Mouse (Mus musculus) midbrain, embryonic 16.5 days (tissue): ENCODE results near the gene Lgals9. TPM values are rescaled to one million over a fixed set of nuclear protein-coding genes. Genes with fewer than 3 reads are reported as not detected.
A peak's percentile ranks its signal among the peaks of the same experiment; 100 is the strongest.
"Not testable (repeated sequence)": the region's sequence is repeated elsewhere in the genome, so short reads cannot be mapped to it uniquely, and the experiment has no call there.

ENCODE experiments used
- ATAC-seq: fragments of 200-750 bp; cut with Nextera tagmentation; 2 replicates; pipeline ENCODE4 v1.8.0; 2017; ENCODE audit warnings: moderate TSS enrichment
- H3K27ac ChIP-seq: fragments of 300-500 bp; sonication (generic); 2 replicates; pipeline ENCODE4 v1.5.1; 2014; ENCODE audit warnings: mild to moderate bottlenecking, low read length, mixed read lengths
- H3K27me3 ChIP-seq: fragments of 300-500 bp; sonication (generic); 2 replicates; pipeline ENCODE4 v1.6.1; 2014; ENCODE audit warnings: low read depth, low read length, mixed read lengths; ENCODE audit not compliant: control insufficient read depth, insufficient read depth
- H3K36me3 ChIP-seq: fragments of 300-500 bp; sonication (generic); 2 replicates; pipeline ENCODE4 v1.6.1; 2014; ENCODE audit warnings: mild to moderate bottlenecking, low read length, moderate library complexity, mixed read lengths; ENCODE audit not compliant: control insufficient read depth, insufficient read depth
- H3K4me1 ChIP-seq: fragments of 300-500 bp; sonication (generic); 2 replicates; pipeline ENCODE4 v1.6.1; 2014; ENCODE audit warnings: mild to moderate bottlenecking, low read length, mixed read lengths; ENCODE audit not compliant: control insufficient read depth, insufficient read depth
- H3K4me2 ChIP-seq: fragments of 300-500 bp; sonication (generic); 2 replicates; pipeline ENCODE4 v1.6.1; 2014; ENCODE audit warnings: mild to moderate bottlenecking, low read length, mixed read lengths
- H3K4me3 ChIP-seq: fragments of 300-500 bp; sonication (generic); 2 replicates; pipeline ENCODE4 v1.5.1; 2014; ENCODE audit warnings: low read depth, mild to moderate bottlenecking, low read length, moderate library complexity, mixed read lengths
- H3K9ac ChIP-seq: fragments of 300-500 bp; sonication (generic); 2 replicates; pipeline ENCODE4 v1.6.1; 2014; ENCODE audit warnings: low read depth, low read length, mixed read lengths
- H3K9me3 ChIP-seq: fragments of 300-500 bp; sonication (generic); replicated peaks from 2 replicates; pipeline ENCODE4 v1.6.1; 2014; ENCODE audit warnings: mild to moderate bottlenecking, low read length, mixed read lengths; ENCODE audit not compliant: control insufficient read depth, poor library complexity, severe bottlenecking
- WGBS: fragments of 180-500 bp; shearing (Covaris S2); extraction: QIAGEN DNeasy Blood & Tissue Kit; methylation state at CpG from one replicate; pipeline ENCODE4 v1.1.7; 2014; 5-methylcytosine and 5-hydroxymethylcytosine counted together
- polyA plus RNA-seq: library from polyadenylated mRNA; unstranded; fragments of >200 nt; fragmentation: Nextera tagmentation; extraction: Ambion mirVana; gene quantifications from 2 replicates; pipeline ENCODE4 v1.2.1, GENCODE M21; 2015

The Lgals9 gene
- polyA plus RNA-seq, 1 experiment from 2014 or later, result 8.0 TPM

DNA sequence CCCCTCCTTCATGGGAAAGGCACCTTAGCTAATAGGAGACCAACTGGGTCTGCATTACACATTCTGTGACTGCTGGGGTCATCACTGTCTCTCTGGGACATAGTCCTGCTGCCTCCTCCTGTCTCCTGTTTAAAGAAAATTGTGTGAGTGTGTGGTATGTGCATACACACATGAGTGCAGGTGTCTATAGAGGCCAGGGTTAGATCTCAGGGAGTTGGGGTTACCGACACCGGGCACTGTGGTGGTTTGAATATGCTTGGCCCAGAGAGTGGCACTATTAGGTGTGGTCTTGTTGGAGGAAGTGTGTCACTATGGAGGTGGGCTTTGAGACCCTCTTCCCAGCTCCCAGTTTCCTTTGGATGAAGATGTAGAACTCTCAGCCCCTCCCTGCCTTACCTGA lies 27.8 kb upstream of the Lgals9 start:
- H3K9ac ChIP-seq, result no peak overlapping the region
- no peaks in the 10 kb centered on the region for H3K9me3 ChIP-seq
- peaks cover 2% of the 10 kb centered on the region; the same call in 1 of the 2 replicates for H3K36me3 ChIP-seq
- 94% methylated on average over 2 of the region's 2 CpGs for WGBS
- H3K27me3 ChIP-seq, result no peaks in the 10 kb centered on the region
- no peak for ATAC-seq
- no peak overlapping the region for H3K27ac ChIP-seq
- no peak overlapping the region for H3K4me3 ChIP-seq
- no peak overlapping the region for H3K4me2 ChIP-seq
- H3K4me1 ChIP-seq, result 0 out of 2 replicates have a peak, but pooled peaks cover 3% of the 10 kb centered on the region

DNA sequence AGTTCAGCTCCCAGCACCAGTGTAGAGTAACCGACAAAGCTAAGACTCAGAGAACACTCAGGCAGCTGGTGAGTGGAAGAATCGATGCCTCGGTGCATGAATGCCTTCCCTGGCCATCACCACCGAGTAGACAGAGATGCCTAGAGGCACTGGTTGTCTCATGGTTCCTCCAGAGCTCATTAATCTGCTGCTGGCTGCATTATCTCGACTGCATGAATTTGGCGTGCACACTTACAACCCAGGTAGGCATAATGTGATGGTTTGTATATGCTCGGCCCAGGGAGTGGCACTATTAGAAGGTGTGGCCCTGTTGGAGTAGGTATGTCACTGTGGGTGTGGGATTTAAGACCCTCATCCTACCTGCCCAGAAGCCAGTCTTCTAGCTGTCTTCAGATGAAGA lies 24.1 kb upstream of the Lgals9 start:
- no peak overlapping the region for H3K4me2 ChIP-seq
- H3K36me3 ChIP-seq, result no peaks in the 10 kb centered on the region
- H3K4me3 ChIP-seq, result no peak overlapping the region
- no peak for ATAC-seq
- H3K27ac ChIP-seq, result no peak overlapping the region
- no peaks in the 10 kb centered on the region for H3K27me3 ChIP-seq
- no peak overlapping the region for H3K9ac ChIP-seq
- no peaks in the 10 kb centered on the region for H3K9me3 ChIP-seq
- no peaks in the 10 kb centered on the region for H3K4me1 ChIP-seq
- WGBS, result 79% methylated on average over 7 of the region's 7 CpGs

DNA sequence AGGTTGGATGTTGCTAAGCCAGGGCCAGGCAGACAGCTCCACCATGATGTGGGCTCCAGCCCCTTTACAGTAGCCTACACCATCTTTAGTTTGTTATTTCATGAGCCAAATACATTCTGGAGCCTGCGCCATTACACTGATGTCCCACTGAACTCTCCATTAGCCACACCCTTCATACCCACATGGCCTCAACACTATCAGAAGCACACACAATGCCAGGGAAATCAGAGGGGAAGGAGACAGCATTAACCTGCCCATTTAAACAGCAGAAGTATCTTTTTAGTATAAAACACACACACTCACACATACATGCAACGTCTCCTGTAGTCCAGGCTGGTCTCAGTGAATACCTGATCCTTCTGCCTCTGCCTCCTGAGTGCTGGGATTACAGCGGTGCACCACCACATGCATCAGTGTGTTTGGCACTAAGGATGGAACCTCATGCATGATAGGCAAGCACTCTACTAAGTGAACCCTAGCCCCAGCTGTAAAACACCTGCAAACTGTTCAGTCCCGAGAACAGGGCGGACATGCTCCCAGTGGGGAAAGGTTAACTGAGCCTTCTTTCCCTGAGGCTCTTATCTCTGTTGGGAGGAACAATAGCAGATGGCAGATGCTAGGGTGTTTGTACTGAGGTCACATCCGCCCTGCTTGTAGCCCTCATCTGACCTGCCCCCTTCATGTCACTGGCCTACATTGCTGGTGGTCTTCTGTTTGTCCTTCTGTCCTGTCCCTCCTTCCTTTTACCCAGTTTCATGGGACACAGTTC lies 23.4 kb upstream of the Lgals9 start:
- WGBS, result 86% methylated on average over 6 of the region's 6 CpGs
- Histone ChIP-seq H3K27ac (no peak overlapping the region), H3K9me3 (no peaks in the 10 kb centered on the region), H3K36me3 (no peaks in the 10 kb centered on the region), H3K9ac (no peak overlapping the region), H3K4me2 (no peak overlapping the region), H3K4me3 (no peak overlapping the region), H3K27me3 (no peaks in the 10 kb centered on the region), H3K4me1 (no peaks in the 10 kb centered on the region)
- no peak for ATAC-seq

DNA sequence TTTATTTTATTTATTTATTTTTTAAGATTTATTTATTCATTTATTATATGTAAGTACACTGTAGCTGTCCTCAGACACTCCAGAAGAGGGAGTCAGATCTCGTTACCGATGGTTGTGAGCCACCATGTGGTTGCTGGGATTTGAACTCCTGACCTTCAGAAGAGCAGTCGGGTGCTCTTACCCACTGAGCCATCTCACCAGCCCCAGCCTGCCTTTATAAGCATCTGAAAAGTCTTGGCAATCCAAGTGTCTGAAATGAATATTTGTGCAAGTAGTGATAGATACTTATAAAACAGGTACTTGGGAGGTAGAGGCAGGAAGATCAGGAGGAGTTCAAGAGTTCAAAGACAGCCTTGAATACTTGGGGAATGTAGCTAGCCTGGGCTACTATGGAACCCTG lies 22.6 kb upstream of the Lgals9 start:
- not testable (repeated sequence) for H3K27me3 ChIP-seq, H3K27ac ChIP-seq, H3K9ac ChIP-seq, H3K4me1 ChIP-seq, H3K9me3 ChIP-seq, H3K4me3 ChIP-seq, H3K36me3 ChIP-seq, H3K4me2 ChIP-seq, ATAC-seq
- WGBS, result 100% methylated on average over 3 of the region's 3 CpGs

DNA sequence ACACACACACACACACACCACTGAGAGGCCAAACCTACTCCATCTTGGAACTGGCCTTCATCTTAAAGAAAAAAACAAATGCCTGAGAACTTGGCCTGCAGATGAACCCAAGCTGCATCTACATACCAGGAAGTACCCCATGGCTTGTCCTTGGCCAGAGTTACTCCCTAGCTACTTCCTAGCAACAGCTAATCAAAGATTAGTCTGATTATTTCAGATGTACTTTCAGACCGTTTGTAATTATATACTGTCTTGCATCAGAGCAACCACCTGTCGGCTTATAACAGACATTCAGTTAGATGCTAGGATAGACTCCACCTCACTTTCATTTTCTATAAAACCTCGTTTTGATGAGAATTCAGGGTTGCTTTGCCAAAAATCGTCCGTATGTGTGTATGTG lies 21.7 kb upstream of the Lgals9 start:
- H3K4me2 ChIP-seq, result no peak overlapping the region
- no peaks in the 10 kb centered on the region for H3K9me3 ChIP-seq
- whole genome bisulfite sequencing, result 70% methylated on average over 5 of the region's 5 CpGs
- H3K9ac ChIP-seq, result no peak overlapping the region
- H3K36me3 ChIP-seq, result no peaks in the 10 kb centered on the region
- H3K27me3 ChIP-seq, result no peaks in the 10 kb centered on the region
- H3K27ac ChIP-seq, result no peak overlapping the region
- H3K4me1 ChIP-seq, result no peaks in the 10 kb centered on the region
- no peak overlapping the region for H3K4me3 ChIP-seq
- no peak for ATAC-seq

DNA sequence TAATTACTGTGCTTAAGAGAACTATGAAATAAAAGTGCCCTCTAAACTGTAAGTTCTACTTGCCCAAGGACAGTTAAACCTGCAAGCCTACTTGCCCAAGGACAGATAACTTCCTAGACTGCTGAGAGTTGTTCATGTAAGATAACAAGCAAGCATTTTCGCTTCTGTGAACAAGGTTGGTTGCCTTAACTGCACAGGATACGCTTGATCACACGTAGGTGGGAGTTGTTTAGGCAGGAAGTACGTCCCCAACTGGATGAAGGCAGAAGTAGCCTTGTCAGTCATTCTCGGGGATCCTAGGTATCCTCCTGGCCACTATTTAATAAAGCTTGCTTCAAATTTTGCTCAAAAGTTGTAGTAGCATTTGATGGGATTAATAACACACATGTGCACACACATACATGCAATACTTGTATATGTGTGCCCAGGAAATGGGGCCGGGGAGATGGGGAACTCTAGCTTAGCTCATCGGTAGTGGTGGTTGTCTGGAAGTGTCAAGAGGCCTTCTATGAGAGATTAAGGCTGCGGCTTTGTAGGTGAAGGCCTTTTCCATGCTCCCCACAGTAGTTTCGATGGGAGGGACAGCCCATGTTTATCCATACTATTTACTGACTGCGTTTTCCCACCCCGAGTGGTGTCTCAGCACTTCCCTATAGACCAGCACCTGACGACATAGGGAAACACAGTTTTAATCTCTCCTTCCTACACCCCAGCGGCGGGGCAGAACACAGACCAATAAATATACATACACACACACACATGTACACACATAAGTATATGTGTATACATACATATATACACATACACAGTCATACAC lies 21.0 kb upstream of the Lgals9 start:
- H3K9me3 ChIP-seq, result no peaks in the 10 kb centered on the region
- WGBS, result 88% methylated on average over 14 of the region's 14 CpGs

DNA sequence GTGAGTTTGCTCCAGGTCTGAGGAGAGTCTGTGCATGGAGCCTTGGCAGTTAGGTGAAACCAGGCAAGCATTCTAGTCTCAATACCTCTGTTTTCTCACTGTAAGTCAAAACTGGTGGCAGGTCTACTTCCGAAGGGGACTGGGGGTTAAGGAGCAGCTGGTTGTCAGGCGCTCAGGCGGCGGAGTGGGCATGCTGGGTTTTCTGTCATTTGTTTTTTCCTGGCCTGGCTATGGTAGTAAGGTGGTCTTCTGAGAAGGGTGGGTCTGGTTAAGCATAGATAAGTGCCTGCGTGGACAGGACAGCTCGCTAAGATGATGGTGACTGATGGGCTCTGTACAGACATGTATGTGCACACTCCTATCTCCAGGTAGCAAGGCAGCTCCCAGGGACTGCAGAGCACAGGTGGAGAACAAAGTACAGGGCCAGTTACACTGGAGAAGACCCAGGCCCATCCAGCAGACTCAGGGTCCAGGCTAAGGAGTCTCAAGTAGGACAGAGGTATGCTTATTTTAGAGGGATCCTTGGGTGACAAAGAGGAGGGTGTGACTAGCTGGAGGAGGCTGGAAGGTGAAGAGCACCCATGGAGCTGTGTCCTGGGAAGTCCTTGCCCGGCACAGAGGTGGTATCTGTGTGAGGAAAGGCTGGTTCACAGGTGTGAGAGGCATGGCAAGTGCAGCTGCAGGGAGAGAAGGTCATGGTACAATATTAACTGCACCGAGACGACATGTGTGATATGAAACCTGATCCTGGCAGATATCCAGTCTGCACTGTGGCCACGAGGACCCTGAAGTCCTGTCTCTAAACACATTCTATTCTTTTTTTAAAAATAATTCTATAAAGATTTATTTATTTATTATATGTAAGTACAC lies 19.3 kb upstream of the Lgals9 start:
- Histone ChIP-seq H3K27ac (no peak overlapping the region), H3K9me3 (no peaks in the 10 kb centered on the region), H3K4me2 (no peak overlapping the region), H3K4me1 (no peaks in the 10 kb centered on the region), H3K4me3 (no peak overlapping the region), H3K9ac (no peak overlapping the region), H3K36me3 (no peaks in the 10 kb centered on the region), H3K27me3 (no peaks in the 10 kb centered on the region)
- no peak for ATAC-seq
- 87% methylated on average over 10 of the region's 10 CpGs for WGBS

More for the DNA sequence above, 21.0 kb upstream of the Lgals9 start:
- ATAC-seq, result no peak
- H3K4me2 ChIP-seq, result no peak overlapping the region
- no peak overlapping the region for H3K27ac ChIP-seq
- no peaks in the 10 kb centered on the region for H3K36me3 ChIP-seq
- no peak overlapping the region for H3K9ac ChIP-seq
- H3K27me3 ChIP-seq, result no peaks in the 10 kb centered on the region
- H3K4me1 ChIP-seq, result no peaks in the 10 kb centered on the region
- no peak overlapping the region for H3K4me3 ChIP-seq

DNA sequence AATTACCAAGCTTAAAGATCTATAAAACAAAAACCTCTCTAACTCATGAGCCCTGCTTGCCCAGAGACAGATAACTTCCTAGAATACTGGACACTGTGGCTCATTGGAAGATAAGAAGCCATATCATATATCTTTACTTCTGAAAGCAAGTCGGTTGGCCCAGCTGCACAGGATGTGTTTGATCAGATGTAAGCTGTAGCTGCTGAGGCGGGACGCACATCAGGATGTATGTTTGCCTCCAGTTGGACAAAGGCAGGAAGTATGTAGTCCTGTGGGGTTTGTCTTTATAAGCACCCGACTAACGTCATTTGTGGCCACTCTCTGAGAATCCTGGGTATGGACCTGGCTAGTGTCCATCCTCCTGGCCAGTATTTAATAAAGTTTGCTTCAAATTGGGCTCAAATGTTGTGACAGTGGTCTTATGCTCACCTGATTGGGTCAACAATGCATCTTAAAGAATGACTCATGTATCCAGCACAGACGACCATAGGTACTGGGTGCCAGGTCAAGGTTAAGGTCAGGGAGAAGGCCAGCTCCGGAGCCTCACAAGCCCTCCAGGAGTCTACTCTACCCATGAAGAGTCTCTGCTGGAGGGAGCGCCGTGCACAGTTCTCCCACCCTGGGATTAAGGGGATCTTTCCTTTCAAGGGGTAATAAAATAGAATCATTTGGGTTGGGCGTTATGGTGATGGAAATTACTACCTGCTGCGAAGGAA lies 18.5 kb upstream of the Lgals9 start:
- H3K4me1 ChIP-seq, result no peaks in the 10 kb centered on the region

More for the DNA sequence above, 18.5 kb upstream of the Lgals9 start:
- H3K36me3 ChIP-seq, result no peaks in the 10 kb centered on the region
- ATAC-seq, result no peak
- H3K4me2 ChIP-seq, result no peak overlapping the region
- H3K27me3 ChIP-seq, result no peaks in the 10 kb centered on the region
- no peaks in the 10 kb centered on the region for H3K9me3 ChIP-seq
- H3K27ac ChIP-seq, result 0 out of 2 replicates have a peak overlapping the region, but pooled peaks have one; percentile 36
- no peak overlapping the region for H3K4me3 ChIP-seq
- 79% methylated on average over 11 of the region's 11 CpGs for WGBS
- H3K9ac ChIP-seq, result no peak overlapping the region
